Mouse (Mus musculus) ovary, postnatal 36 days (tissue): ENCODE results near the gene Gse1.

ENCODE experiments used
- DNase-seq: peaks from one replicate; pipeline ENCODE4 v3.0.0; 2022; ENCODE audit warnings: low spot score, mixed read lengths

Gene Gse1

GRCm38 (mm10) chr8:120556198-120556892, 328.1 kb downstream of the Gse1 start:
- no peak for DNase-seq

GRCm38 (mm10) chr8:120557170-120557965, 329.1 kb downstream of the Gse1 start:
- DNase-seq = no peak

DNA sequence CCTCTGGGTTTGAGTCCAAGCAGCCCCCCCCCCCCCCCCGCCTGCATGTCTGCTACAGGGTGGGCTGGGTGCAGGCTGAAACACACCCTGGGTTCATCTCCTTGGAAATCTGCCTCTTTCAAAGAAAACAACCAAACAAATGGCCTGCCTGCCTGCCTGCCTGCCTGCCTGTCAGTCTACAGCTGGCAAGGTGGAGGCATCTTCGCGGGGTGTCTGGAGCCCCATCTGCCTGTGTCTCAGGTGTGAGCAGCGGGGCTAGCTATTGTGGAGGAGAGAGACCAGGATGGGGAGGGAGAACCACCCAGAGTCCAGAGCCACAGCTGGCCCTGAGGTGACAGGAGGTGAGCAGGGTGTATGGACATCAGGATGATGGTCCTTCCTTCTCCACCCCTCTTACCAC, 329.9 kb downstream of the Gse1 start:
- no peak for DNase-seq

GRCm38 (mm10) chr8:120559654-120560053, 331.4 kb downstream of the Gse1 start:
- DNase-seq = no peak

GRCm38 (mm10) chr8:120560535-120560934, 332.3 kb downstream of the Gse1 start:
- no peak for DNase-seq

GRCm38 (mm10) chr8:120561539-120562435, 333.5 kb downstream of the Gse1 start:
- no peak for DNase-seq

GRCm38 (mm10) chr8:120562680-120563347, 334.6 kb downstream of the Gse1 start:
- no peak for DNase-seq

DNA sequence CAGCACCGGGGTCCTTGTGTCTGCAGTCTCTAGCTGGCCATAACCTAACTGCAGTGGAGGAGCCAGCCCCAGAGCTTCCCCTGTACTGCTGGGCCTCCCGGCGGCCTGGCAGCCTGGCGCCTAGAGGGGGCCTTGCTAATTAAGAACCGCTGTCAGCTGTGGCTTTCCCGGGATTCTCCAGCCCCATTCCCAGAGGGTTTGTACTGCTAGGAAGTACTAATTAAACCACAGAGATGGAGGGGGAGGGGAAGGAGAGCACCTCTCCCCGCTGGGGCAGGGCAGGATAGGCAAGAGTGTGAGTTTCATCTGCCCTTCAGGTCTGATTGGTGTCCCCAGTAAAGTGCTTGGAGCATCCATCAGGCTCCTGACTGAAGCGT, 335.1 kb downstream of the Gse1 start:
- no peak for DNase-seq

GRCm38 (mm10) chr8:120563851-120564837, 335.9 kb downstream of the Gse1 start:
- peak; percentile 76 for DNase-seq

DNA sequence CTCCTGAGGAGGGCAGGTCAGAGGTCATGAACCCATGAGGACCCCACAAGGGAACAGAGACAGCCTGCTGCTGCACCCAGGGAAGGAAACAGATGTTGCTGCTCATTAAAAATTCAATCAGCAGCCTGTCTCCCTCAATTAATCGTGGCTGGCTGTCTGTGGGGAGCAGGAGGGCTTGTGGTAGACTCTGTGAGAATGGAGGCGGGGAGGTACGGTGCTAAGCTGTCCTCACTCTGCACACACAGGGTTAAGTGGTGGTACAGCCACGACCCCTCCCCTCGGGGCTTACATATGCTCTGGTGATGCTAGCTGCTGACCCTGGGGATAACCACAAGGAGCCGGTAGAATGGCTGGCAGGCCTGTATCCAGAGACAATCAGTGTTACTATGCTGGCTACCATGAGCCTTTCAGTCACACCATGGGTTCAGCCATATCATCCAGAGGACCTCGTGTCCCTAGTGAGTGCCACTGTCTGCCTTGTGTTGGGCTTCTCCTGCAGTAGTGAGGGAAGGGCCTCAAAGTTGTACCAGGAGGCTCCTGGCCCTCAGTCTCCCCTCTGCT, 337.0 kb downstream of the Gse1 start:
- no peak for DNase-seq

DNA sequence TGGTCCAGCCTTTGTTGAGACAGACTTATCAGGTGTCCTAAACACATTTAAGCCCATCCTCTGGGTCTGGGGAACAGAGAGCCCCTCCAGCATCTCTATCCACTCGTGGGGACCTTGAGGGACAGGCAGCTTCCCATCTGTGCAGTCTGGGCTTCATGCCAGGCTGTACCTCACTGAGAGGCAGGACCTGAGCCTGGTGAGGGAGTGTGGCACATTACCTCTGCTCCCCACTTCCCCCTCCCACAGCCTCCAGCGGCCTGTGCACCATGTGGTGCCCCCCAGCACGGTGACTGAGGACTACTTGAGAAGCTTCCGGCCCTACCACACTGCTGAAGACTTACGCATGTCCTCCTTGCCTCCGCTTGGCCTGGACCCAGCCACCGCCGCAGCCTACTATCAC, 338.4 kb downstream of the Gse1 start:
- DNase-seq = no peak

- DNase-seq = peak; percentile 4
These were observed 339.5 kb downstream of the Gse1 start for GRCm38 (mm10) chr8:120567731-120568130.

GRCm38 (mm10) chr8:120568164-120568798, 340.0 kb downstream of the Gse1 start:
- DNase-seq = no peak

- no peak for DNase-seq
These were observed 340.9 kb downstream of the Gse1 start for GRCm38 (mm10) chr8:120569123-120569522.

- peak; percentile 74 for DNase-seq
These were observed 341.9 kb downstream of the Gse1 start for GRCm38 (mm10) chr8:120569939-120570715.

- DNase-seq = no peak
These were observed 343.3 kb downstream of the Gse1 start for GRCm38 (mm10) chr8:120571561-120571960.

- no peak for DNase-seq
These were observed 344.3 kb downstream of the Gse1 start for GRCm38 (mm10) chr8:120572534-120572933.

DNA sequence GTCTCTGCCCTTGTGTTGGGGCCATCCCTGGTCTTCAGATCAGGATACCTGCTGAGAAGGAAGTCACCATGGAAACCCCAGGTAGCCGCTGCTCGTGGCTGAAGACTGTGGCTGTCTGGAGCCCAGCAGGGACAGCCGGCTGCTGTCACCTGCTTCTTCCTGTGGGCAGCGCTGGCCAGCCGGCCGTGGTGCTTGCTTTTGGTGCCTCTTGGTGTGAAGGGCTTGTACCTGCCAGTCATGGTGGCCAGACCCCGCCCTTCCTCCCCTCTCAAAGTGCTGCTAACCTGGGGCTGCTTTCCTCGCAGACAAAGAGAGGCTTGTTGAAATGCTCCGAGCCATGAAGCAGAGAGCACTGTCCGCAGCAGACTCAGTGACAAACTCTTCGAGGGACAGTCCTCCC, 345.6 kb downstream of the Gse1 start:
- DNase-seq = no peak

DNA sequence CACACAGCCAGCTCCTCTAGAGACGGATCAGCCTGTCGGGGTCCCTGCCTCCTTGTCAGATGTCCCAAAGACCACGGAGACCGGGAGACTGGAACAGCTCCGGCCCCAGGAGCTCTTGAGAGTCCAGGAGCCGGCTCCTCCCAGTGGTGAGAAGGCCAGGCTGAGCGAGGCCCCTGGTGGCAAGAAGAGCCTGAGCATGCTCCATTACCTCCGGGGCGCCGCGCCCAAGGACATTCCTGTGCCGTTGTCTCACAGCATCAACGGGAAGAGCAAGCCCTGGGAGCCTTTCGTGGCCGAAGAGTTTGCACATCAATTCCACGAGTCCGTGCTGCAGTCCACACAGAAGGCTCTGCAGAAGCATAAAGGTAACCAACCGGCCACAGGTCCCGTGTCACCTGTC, 346.7 kb downstream of the Gse1 start:
- peak; percentile 63 for DNase-seq
